ENCODE assay signal across 8 mouse cellular contexts in genomic region chr6:37142991-37143866, GRCm38 (mm10).
DNase-seq lines count a peak whose midpoint lies in the region; ATAC-seq and TF ChIP-seq lines count a peak whose summit lies in the region.

No protein-coding gene starts in this region.

- H3K27me3 ChIP-seq in kidney, embryonic 15.5 days, result no peaks in the 10 kb centered on the region
- no peaks in the 10 kb centered on the region for H3K27me3 ChIP-seq in hindbrain, postnatal 0 days (ENCODE audit: insufficient read depth, low read length)

- H3K36me3 ChIP-seq in kidney, embryonic 15.5 days, result no peaks in the 10 kb centered on the region
- no peaks in the 10 kb centered on the region for H3K36me3 ChIP-seq in hindbrain, postnatal 0 days (ENCODE audit: insufficient read depth, low read length)

- H3K4me3 ChIP-seq in kidney, embryonic 15.5 days (replicated peaks), result no peak overlapping the region
- 0 out of 2 replicates have a peak overlapping the region, but pooled peaks have one; percentile 25 for H3K4me3 ChIP-seq in bone marrow macrophage, adult 2 months (ENCODE audit: insufficient read depth, low read length)
- no peak overlapping the region for H3K4me3 ChIP-seq in hindbrain, postnatal 0 days (ENCODE audit: low read length)

- no peak for TF ChIP-seq CTCF in bone marrow macrophage, adult 2 months (IDR thresholded peaks at IDR 0.05; ENCODE audit: low read depth, low read length)
- TF ChIP-seq CTCF in hindbrain, postnatal 0 days (IDR thresholded peaks at IDR 0.05; ENCODE audit: low read depth), result no peak

- TF ChIP-seq POLR2A in bone marrow macrophage, adult 2 months (IDR thresholded peaks at IDR 0.05; ENCODE audit: borderline replicate concordance, low read depth, low read length), result no peak

- ATAC-seq in kidney, embryonic 15.5 days (replicated peaks; ENCODE audit: low FRiP score), result no peak
- ATAC-seq in common myeloid progenitor, adult 5-6 weeks (replicated peaks; ENCODE audit: low read depth, poor library complexity, severe bottlenecking), result 0 out of 2 replicates have a peak, but pooled peaks have one; percentile 23
- ATAC-seq in hindbrain, postnatal 0 days, result peak; percentile 86
- no peak for ATAC-seq in erythroid progenitor cell, adult 5-6 weeks (replicated peaks; ENCODE audit: low FRiP score, poor library complexity, severe bottlenecking)

- peak; percentile 3 to 25 for DNase-seq in kidney, postnatal 36 days
- DNase-seq in hindbrain, postnatal 0 days (ENCODE audit: low spot score), result peak; percentile 48
- DNase-seq in layer of hippocampus, adult 8-10 months (ENCODE audit: low spot score in 2 of 2), result no peak
- no peak for DNase-seq in spleen, adult 12 weeks (ENCODE audit: low spot score)

- no peak overlapping the region for H3K4me2 ChIP-seq in kidney, embryonic 15.5 days
- H3K4me2 ChIP-seq in hindbrain, postnatal 0 days (ENCODE audit: low read depth, low read length), result no peak overlapping the region

- no peak overlapping the region for H3K9ac ChIP-seq in kidney, embryonic 15.5 days
- no peak overlapping the region for H3K9ac ChIP-seq in hindbrain, postnatal 0 days (replicated peaks; ENCODE audit: low read length)

- H3K4me1 ChIP-seq in kidney, embryonic 15.5 days, result peaks cover 14% of the 10 kb centered on the region
- peaks cover 16% of the 10 kb centered on the region for H3K4me1 ChIP-seq in bone marrow macrophage, adult 2 months (ENCODE audit: control insufficient read depth, insufficient read depth, low read length)
- no peaks in the 10 kb centered on the region for H3K4me1 ChIP-seq in hindbrain, postnatal 0 days (ENCODE audit: insufficient read depth, low read length)

- WGBS in kidney, embryonic 15.5 days, result 76% methylated on average over 11 of the region's 11 CpGs
- WGBS in hindbrain, postnatal 0 days, result 68% methylated on average over 11 of the region's 11 CpGs

- no peak overlapping the region for H3K27ac ChIP-seq in kidney, embryonic 15.5 days
- peak overlapping the region; percentile 41 for H3K27ac ChIP-seq in bone marrow macrophage, adult 2 months (ENCODE audit: insufficient read depth, low read depth, low read length)
- H3K27ac ChIP-seq in hindbrain, postnatal 0 days, result peak overlapping the region; percentile 43; the same call in 1 of the 2 replicates

- H3K9me3 ChIP-seq in kidney, embryonic 15.5 days (replicated peaks), result no peaks in the 10 kb centered on the region
- H3K9me3 ChIP-seq in hindbrain, postnatal 0 days (ENCODE audit: low read length), result no peaks in the 10 kb centered on the region

Comparison
In these comparisons a context has a peak if more than half of its experiments do, and no peak if none do; other contexts are left out.
1. DNase-seq: peak in kidney, postnatal 36 days (2 of 2) and hindbrain, postnatal 0 days (single experiment); none in layer of hippocampus, adult 8-10 months (0 of 2) and spleen, adult 12 weeks (single experiment).
2. ATAC-seq: peak in common myeloid progenitor, adult 5-6 weeks (single experiment) and hindbrain, postnatal 0 days (single experiment); none in kidney, embryonic 15.5 days (single experiment) and erythroid progenitor cell, adult 5-6 weeks (single experiment).